Mouse (Mus musculus) forebrain, embryonic 13.5 days (tissue): Measurements from ENCODE around the gene Sox14. TPM values are rescaled to one million over a fixed set of nuclear protein-coding genes. Genes with fewer than 3 reads are reported as not detected.
A peak's percentile ranks its signal among the peaks of the same experiment; 100 is the strongest.

Source experiments
- ATAC-seq: fragments of 200-750 bp; cut with Nextera tagmentation; 2 replicates; pipeline ENCODE4 v1.8.0; 2017
- H3K27ac ChIP-seq: fragments of 300-500 bp; sonication (generic); 2 replicates; pipeline ENCODE4 v1.5.1; 2015; ENCODE audit warnings: inconsistent platforms, mild to moderate bottlenecking, moderate library complexity
- H3K27me3 ChIP-seq: fragments of 300-500 bp; sonication (generic); 2 replicates; pipeline ENCODE4 v1.6.1; 2015; ENCODE audit warnings: mild to moderate bottlenecking, inconsistent platforms
- H3K36me3 ChIP-seq: fragments of 300-500 bp; sonication (generic); 2 replicates; pipeline ENCODE4 v1.6.1; 2015; ENCODE audit warnings: mild to moderate bottlenecking, inconsistent platforms; ENCODE audit not compliant: poor library complexity, severe bottlenecking
- H3K4me1 ChIP-seq: fragments of 300-500 bp; sonication (generic); 2 replicates; pipeline ENCODE4 v1.6.1; 2015; ENCODE audit warnings: inconsistent platforms
- H3K4me2 ChIP-seq: fragments of 300-500 bp; sonication (generic); 2 replicates; pipeline ENCODE4 v1.6.1; 2015; ENCODE audit warnings: inconsistent platforms, mild to moderate bottlenecking, moderate library complexity
- H3K4me3 ChIP-seq: fragments of 300-500 bp; sonication (generic); 2 replicates; pipeline ENCODE4 v1.5.1; 2015; ENCODE audit warnings: mild to moderate bottlenecking, inconsistent platforms
- H3K9ac ChIP-seq: fragments of 300-500 bp; sonication (generic); 2 replicates; pipeline ENCODE4 v1.6.1; 2015; ENCODE audit warnings: mild to moderate bottlenecking, inconsistent platforms
- H3K9me3 ChIP-seq: fragments of 300-500 bp; sonication (generic); replicated peaks from 2 replicates; pipeline ENCODE4 v1.6.1; 2016; ENCODE audit warnings: inconsistent platforms
- WGBS: fragments of 180-500 bp; shearing (Covaris S2); methylation state at CpG from one replicate; pipeline ENCODE4 v1.1.7; 2015; 5-methylcytosine and 5-hydroxymethylcytosine counted together
- polyA plus RNA-seq: library from polyadenylated mRNA; unstranded; fragments of >200 nt; fragmentation: Nextera tagmentation; extraction: Ambion mirVana; gene quantifications from 2 replicates; pipeline ENCODE4 v1.2.1, GENCODE M21; 2015

Sox14 gene
- polyA plus RNA-seq, result 4.2 and 8.1 TPM in 2 replicates

- peak within 1 kb of the TSS; percentile 28 for H3K4me3 ChIP-seq
- H3K9me3 ChIP-seq, result no peaks in the 10 kb centered on the region
- peaks cover 43% of the 10 kb centered on the region for H3K4me1 ChIP-seq
- peaks cover 99% of the 10 kb centered on the region for H3K27me3 ChIP-seq
- no peak within 1 kb of the TSS for H3K27ac ChIP-seq
- ATAC-seq, result no peak
- peak within 1 kb of the TSS; percentile 53 for H3K4me2 ChIP-seq
- WGBS, result under 1% methylated on average over 44 of the region's 47 CpGs
- no peaks in the 10 kb centered on the region for H3K36me3 ChIP-seq
- peak within 1 kb of the TSS; percentile 3; the same call in 1 of the 2 replicates for H3K9ac ChIP-seq
Observed at GRCm38 (mm10) chr9:99875618-99876372, at the start of gene Sox14. TSS of gene Sox14 (minus strand) at chr9:99876170.

- Histone ChIP-seq H3K4me2 (no peak overlapping the region), H3K4me3 (no peak overlapping the region), H3K27ac (no peak overlapping the region), H3K9me3 (no peaks in the 10 kb centered on the region), H3K27me3 (peaks cover 86% of the 10 kb centered on the region), H3K9ac (no peak overlapping the region), H3K4me1 (peaks cover 20% of the 10 kb centered on the region), H3K36me3 (no peaks in the 10 kb centered on the region)
- ATAC-seq, result no peak
- WGBS, result 5% methylated on average over 14 of the region's 14 CpGs
Observed at GRCm38 (mm10) chr9:99879311-99879710, 3.3 kb upstream of the Sox14 start.

- ATAC-seq, result no peak
- H3K36me3 ChIP-seq, result no peaks in the 10 kb centered on the region
- H3K9me3 ChIP-seq, result no peaks in the 10 kb centered on the region
- no peak overlapping the region for H3K9ac ChIP-seq
- H3K4me3 ChIP-seq, result no peak overlapping the region
- H3K27me3 ChIP-seq, result peaks cover 88% of the 10 kb centered on the region
- no peak overlapping the region for H3K4me2 ChIP-seq
- WGBS, result 11% methylated on average over 5 of the region's 5 CpGs
- no peak overlapping the region for H3K27ac ChIP-seq
- H3K4me1 ChIP-seq, result peaks cover 20% of the 10 kb centered on the region
Observed at GRCm38 (mm10) chr9:99878588-99878987, 2.6 kb upstream of the Sox14 start.

GRCm38 (mm10) chr9:99877056-99877546 lies 1.1 kb upstream of the Sox14 start:
- WGBS, result under 1% methylated on average over 22 of the region's 22 CpGs
- H3K9me3 ChIP-seq, result no peaks in the 10 kb centered on the region
- H3K4me2 ChIP-seq, result 0 out of 2 replicates have a peak overlapping the region, but pooled peaks have one; percentile 53
- no peak overlapping the region for H3K4me3 ChIP-seq
- peaks cover 97% of the 10 kb centered on the region for H3K27me3 ChIP-seq
- no peaks in the 10 kb centered on the region for H3K36me3 ChIP-seq
- H3K9ac ChIP-seq, result no peak overlapping the region
- no peak for ATAC-seq
- H3K4me1 ChIP-seq, result peaks cover 30% of the 10 kb centered on the region
- H3K27ac ChIP-seq, result no peak overlapping the region

- ATAC-seq, result no peak
- H3K9ac ChIP-seq, result no peak overlapping the region
- peaks cover 97% of the 10 kb centered on the region for H3K27me3 ChIP-seq
- no peaks in the 10 kb centered on the region for H3K36me3 ChIP-seq
- H3K4me2 ChIP-seq, result peak overlapping the region; percentile 53
- peaks cover 35% of the 10 kb centered on the region for H3K4me1 ChIP-seq
- WGBS, result under 1% methylated on average over 25 of the region's 25 CpGs
- H3K4me3 ChIP-seq, result peak overlapping the region; percentile 28
- no peak overlapping the region for H3K27ac ChIP-seq
- H3K9me3 ChIP-seq, result no peaks in the 10 kb centered on the region
Observed at GRCm38 (mm10) chr9:99876373-99877055, 544 bp upstream of the Sox14 start.

GRCm38 (mm10) chr9:99874735-99875617 lies 994 bp downstream of the Sox14 start:
- H3K4me1 ChIP-seq, result peaks cover 51% of the 10 kb centered on the region
- no peak for ATAC-seq
- H3K4me3 ChIP-seq, result peak overlapping the region; percentile 28
- peak overlapping the region; percentile 53 for H3K4me2 ChIP-seq
- peak overlapping the region; percentile 3; the same call in 1 of the 2 replicates for H3K9ac ChIP-seq
- H3K27ac ChIP-seq, result no peak overlapping the region
- H3K27me3 ChIP-seq, result peaks cover 99% of the 10 kb centered on the region
- H3K36me3 ChIP-seq, result no peaks in the 10 kb centered on the region
- H3K9me3 ChIP-seq, result no peaks in the 10 kb centered on the region
- WGBS, result 1% methylated on average over 50 of the region's 52 CpGs

- Histone ChIP-seq H3K4me3 (no peak overlapping the region), H3K9me3 (no peaks in the 10 kb centered on the region), H3K36me3 (no peaks in the 10 kb centered on the region), H3K27me3 (peaks cover 99% of the 10 kb centered on the region), H3K4me1 (peaks cover 63% of the 10 kb centered on the region), H3K9ac (no peak overlapping the region), H3K27ac (no peak overlapping the region), H3K4me2 (no peak overlapping the region)
- 3% methylated on average over 2 of the region's 2 CpGs for WGBS
- ATAC-seq, result no peak
Observed at GRCm38 (mm10) chr9:99873721-99874120, 2.2 kb downstream of the Sox14 start.

GRCm38 (mm10) chr9:99873116-99873620 lies 2.8 kb downstream of the Sox14 start:
- H3K4me1 ChIP-seq, result peaks cover 68% of the 10 kb centered on the region
- H3K4me2 ChIP-seq, result no peak overlapping the region
- WGBS, result under 1% methylated on average over 15 of the region's 15 CpGs
- H3K9me3 ChIP-seq, result no peaks in the 10 kb centered on the region
- H3K9ac ChIP-seq, result no peak overlapping the region
- H3K27me3 ChIP-seq, result peaks cover 98% of the 10 kb centered on the region
- no peaks in the 10 kb centered on the region for H3K36me3 ChIP-seq
- no peak overlapping the region for H3K27ac ChIP-seq
- ATAC-seq, result no peak
- no peak overlapping the region for H3K4me3 ChIP-seq

- no peaks in the 10 kb centered on the region for H3K9me3 ChIP-seq
- peak overlapping the region; percentile 17; the same call in 1 of the 2 replicates for H3K4me3 ChIP-seq
- peaks cover 70% of the 10 kb centered on the region for H3K4me1 ChIP-seq
- H3K4me2 ChIP-seq, result peak overlapping the region; percentile 34
- H3K36me3 ChIP-seq, result no peaks in the 10 kb centered on the region
- H3K27me3 ChIP-seq, result peaks cover 98% of the 10 kb centered on the region
- ATAC-seq, result peak; percentile 30
- no peak overlapping the region for H3K27ac ChIP-seq
- no peak overlapping the region for H3K9ac ChIP-seq
- WGBS, result 2% methylated on average over 31 of the region's 31 CpGs
Observed at GRCm38 (mm10) chr9:99872204-99873115, 3.5 kb downstream of the Sox14 start.

- Histone ChIP-seq H3K36me3 (no peaks in the 10 kb centered on the region), H3K4me2 (peak overlapping the region; percentile 34), H3K9ac (no peak overlapping the region), H3K27ac (no peak overlapping the region), H3K4me1 (peaks cover 69% of the 10 kb centered on the region), H3K9me3 (no peaks in the 10 kb centered on the region), H3K27me3 (peaks cover 98% of the 10 kb centered on the region), H3K4me3 (peak overlapping the region; percentile 17)
- no peak for ATAC-seq
- 1% methylated on average over 34 of the region's 34 CpGs for WGBS
Observed at GRCm38 (mm10) chr9:99871556-99872203, 4.3 kb downstream of the Sox14 start.
